Mouse (Mus musculus) cortical plate, adult 2 months (tissue): ENCODE measurements at regions not wholly inside any gene's neighbourhood (a gene's known extent, or its start where the extent isn't known, plus 50 kb on each side); places are given as distances from the start of the nearest gene placed in this dataset.

Source experiments
- CTCF ChIP-seq: fragments of 200-500 bp; IDR thresholded peaks from 2 replicates; pipeline ENCODE4 v1.5.1; 2011; ENCODE audit warnings: mild to moderate bottlenecking, control low read depth, low read length; ENCODE audit not compliant: insufficient read depth; ENCODE audit errors: extremely low read depth
- POLR2A ChIP-seq: fragments of 200-500 bp; IDR thresholded peaks from 2 replicates; pipeline ENCODE4 v1.6.1; 2011; ENCODE audit warnings: mild to moderate bottlenecking, low read length, control low read depth; ENCODE audit not compliant: insufficient read depth; ENCODE audit errors: extremely low read depth

DNA sequence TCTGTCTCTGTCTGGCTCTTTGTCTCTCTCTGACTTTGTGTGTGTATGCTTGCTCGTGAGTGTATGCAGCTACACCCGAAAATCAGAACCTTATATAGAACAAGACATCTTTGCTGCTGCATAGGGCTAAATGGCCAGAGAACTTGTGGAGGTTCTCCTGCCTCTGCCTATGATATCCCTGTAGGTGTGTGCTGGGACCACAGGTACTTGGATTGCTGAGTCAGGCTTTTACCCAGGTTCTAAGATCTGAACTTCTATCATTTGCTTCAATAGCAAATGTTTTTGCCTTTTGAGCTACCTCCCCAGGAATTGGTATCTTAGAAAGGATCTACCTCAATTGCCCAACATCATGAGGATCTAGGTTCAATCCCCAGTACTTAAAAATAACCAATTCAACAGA is 210.3 kb upstream of the Sash1 start:
- TF ChIP-seq CTCF = no peak
- TF ChIP-seq POLR2A = no peak
